Mouse (Mus musculus): Measurements from ENCODE around the gene Nenf. TPM values are rescaled to one million over a fixed set of nuclear protein-coding genes. Genes with fewer than 3 reads are reported as not detected.
A peak's percentile ranks its signal among the peaks of the same experiment; 100 is the strongest.

The Nenf gene
- polyA plus RNA-seq, 1 experiment from 2014 or later = 74.3 TPM

DNA sequence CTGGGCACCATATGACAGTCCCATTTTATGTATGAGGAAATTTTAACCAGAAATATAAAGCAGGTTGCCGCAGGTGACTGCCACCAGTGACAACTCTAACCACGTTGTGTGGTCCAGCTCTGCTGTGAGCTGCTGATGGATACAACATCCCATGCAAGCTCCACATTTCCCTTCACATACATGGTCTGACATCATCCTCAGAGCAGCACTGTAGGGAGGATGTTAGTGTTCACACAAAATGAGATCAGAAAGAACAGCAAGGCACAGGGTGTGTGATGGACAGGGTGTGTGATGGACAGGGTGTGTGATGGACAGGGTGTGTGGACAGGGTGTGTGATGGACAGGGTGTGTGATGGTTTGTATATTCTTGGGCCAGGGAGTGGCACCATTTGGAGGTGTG, 24.9 kb downstream of the Nenf start:
- 83% methylated on average over 2 of the region's 2 CpGs for WGBS
- Histone ChIP-seq H3K9ac (replicated peaks; ENCODE audit: low read length) (no peak overlapping the region), H3K27ac (replicated peaks; ENCODE audit: low read depth, low read length) (no peak overlapping the region), H3K27me3 (ENCODE audit: control insufficient read depth, insufficient read depth, low read length) (no peaks in the 10 kb centered on the region), H3K4me1 (ENCODE audit: control insufficient read depth, insufficient read depth, low read length) (no peaks in the 10 kb centered on the region), H3K9me3 (replicated peaks; ENCODE audit: control insufficient read depth, low read length) (no peaks in the 10 kb centered on the region), H3K36me3 (replicated peaks; ENCODE audit: control insufficient read depth, insufficient read depth, low read depth, low read length) (no peaks in the 10 kb centered on the region), H3K4me3 (ENCODE audit: low read depth, low read length) (no peak overlapping the region), H3K4me2 (ENCODE audit: low read depth, low read length) (no peak overlapping the region)
- no peak for ATAC-seq (replicated peaks; ENCODE audit: insufficient number of reproducible peaks, low FRiP score, low TSS enrichment, low read depth)
- no peak for DNase-seq (ENCODE audit: low spot score)

DNA sequence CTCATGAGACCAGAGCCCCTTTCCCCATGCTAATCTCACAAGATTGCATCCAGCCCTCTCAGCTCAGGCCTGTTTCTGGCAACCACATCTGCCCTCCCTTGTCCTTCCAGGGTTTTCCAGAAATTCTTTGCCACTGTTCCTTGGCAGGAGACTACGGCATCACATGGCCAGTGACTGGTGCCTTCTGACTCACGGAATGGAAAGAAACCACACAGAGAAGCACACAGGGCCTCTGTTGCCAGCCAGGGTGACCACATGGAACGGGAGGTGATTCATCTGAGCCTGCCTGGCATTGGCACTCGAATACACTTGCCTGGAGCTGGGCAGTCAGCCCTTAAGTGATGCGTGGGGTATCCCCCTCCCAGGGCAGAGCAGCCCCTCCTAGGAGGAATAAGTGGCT, 25.6 kb downstream of the Nenf start:
- no peaks in the 10 kb centered on the region for H3K9me3 ChIP-seq (replicated peaks; ENCODE audit: control insufficient read depth, low read length)
- H3K4me1 ChIP-seq (ENCODE audit: control insufficient read depth, insufficient read depth, low read length) = no peaks in the 10 kb centered on the region
- ATAC-seq (replicated peaks; ENCODE audit: insufficient number of reproducible peaks, low FRiP score, low TSS enrichment, low read depth) (no peak), DNase-seq (ENCODE audit: low spot score) (no peak)
- no peak overlapping the region for H3K4me2 ChIP-seq (ENCODE audit: low read depth, low read length)
- no peaks in the 10 kb centered on the region for H3K27me3 ChIP-seq (ENCODE audit: control insufficient read depth, insufficient read depth, low read length)
- H3K4me3 ChIP-seq (ENCODE audit: low read depth, low read length) = no peak overlapping the region
- no peak overlapping the region for H3K27ac ChIP-seq (replicated peaks; ENCODE audit: low read depth, low read length)
- WGBS = 72% methylated on average over 5 of the region's 5 CpGs
- no peak overlapping the region for H3K9ac ChIP-seq (replicated peaks; ENCODE audit: low read length)
- no peaks in the 10 kb centered on the region for H3K36me3 ChIP-seq (replicated peaks; ENCODE audit: control insufficient read depth, insufficient read depth, low read depth, low read length)

DNA sequence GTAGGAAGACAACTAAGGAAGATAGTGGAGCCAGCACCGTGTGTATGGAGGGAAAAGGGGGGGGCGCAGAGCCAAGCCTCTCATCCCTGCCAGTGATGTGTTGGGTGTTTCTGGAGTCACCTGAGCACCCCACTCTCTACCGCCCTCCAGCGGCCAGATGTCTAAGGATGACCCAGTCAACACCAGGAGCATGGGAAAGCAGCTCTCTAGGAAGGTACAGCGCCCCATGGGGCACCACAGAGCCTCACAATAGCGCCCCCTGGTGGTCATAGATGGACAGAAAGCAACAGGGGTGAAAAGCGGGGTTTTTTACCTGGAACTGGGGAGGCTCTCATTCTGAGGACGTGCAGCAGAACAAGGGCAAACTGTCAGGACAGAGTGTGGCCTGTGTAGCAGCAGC, 29.2 kb downstream of the Nenf start:
- peak; percentile 60 for DNase-seq (ENCODE audit: low spot score)
- no peaks in the 10 kb centered on the region for H3K4me1 ChIP-seq (ENCODE audit: control insufficient read depth, insufficient read depth, low read length)

DNA sequence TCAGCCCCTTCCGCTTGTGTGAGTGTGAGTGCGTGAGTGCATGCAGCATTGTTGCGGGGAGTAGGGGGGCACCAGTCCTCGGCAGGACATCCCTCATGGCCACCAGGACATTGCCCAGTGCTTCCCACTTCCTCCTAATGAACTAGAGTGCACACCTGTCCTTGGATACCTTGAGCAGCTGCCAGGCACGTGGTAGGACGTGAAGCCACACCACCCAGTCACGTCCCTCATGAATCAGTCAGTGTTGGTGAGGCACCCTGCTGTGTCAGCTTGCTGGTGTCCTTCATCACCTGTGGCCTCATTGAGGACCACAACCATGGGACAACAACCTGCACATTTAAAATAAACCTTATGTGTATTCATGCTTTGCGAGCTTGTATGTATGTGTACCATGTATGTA, 33.5 kb downstream of the Nenf start:
- Histone ChIP-seq H3K27ac (replicated peaks; ENCODE audit: low read depth, low read length) (no peak overlapping the region), H3K9ac (replicated peaks; ENCODE audit: low read length) (no peak overlapping the region), H3K9me3 (replicated peaks; ENCODE audit: control insufficient read depth, low read length) (no peaks in the 10 kb centered on the region), H3K27me3 (ENCODE audit: control insufficient read depth, insufficient read depth, low read length) (no peaks in the 10 kb centered on the region), H3K4me2 (ENCODE audit: low read depth, low read length) (no peak overlapping the region), H3K4me1 (ENCODE audit: control insufficient read depth, insufficient read depth, low read length) (no peaks in the 10 kb centered on the region), H3K36me3 (replicated peaks; ENCODE audit: control insufficient read depth, insufficient read depth, low read depth, low read length) (no peaks in the 10 kb centered on the region), H3K4me3 (ENCODE audit: low read depth, low read length) (no peak overlapping the region)
- DNase-seq (ENCODE audit: low spot score) = no peak
- no peak for ATAC-seq (replicated peaks; ENCODE audit: insufficient number of reproducible peaks, low FRiP score, low TSS enrichment, low read depth)
- WGBS = 91% methylated on average over 8 of the region's 8 CpGs

More for the DNA sequence above, 29.2 kb downstream of the Nenf start:
- 33% methylated on average over 8 of the region's 8 CpGs for WGBS
- no peak overlapping the region for H3K27ac ChIP-seq (replicated peaks; ENCODE audit: low read depth, low read length)
- H3K36me3 ChIP-seq (replicated peaks; ENCODE audit: control insufficient read depth, insufficient read depth, low read depth, low read length) = no peaks in the 10 kb centered on the region
- no peak overlapping the region for H3K9ac ChIP-seq (replicated peaks; ENCODE audit: low read length)
- no peak overlapping the region for H3K4me2 ChIP-seq (ENCODE audit: low read depth, low read length)
- H3K27me3 ChIP-seq (ENCODE audit: control insufficient read depth, insufficient read depth, low read length) = no peaks in the 10 kb centered on the region
- ATAC-seq (replicated peaks; ENCODE audit: insufficient number of reproducible peaks, low FRiP score, low TSS enrichment, low read depth) = no peak
- H3K9me3 ChIP-seq (replicated peaks; ENCODE audit: control insufficient read depth, low read length) = no peaks in the 10 kb centered on the region
- no peak overlapping the region for H3K4me3 ChIP-seq (ENCODE audit: low read depth, low read length)

DNA sequence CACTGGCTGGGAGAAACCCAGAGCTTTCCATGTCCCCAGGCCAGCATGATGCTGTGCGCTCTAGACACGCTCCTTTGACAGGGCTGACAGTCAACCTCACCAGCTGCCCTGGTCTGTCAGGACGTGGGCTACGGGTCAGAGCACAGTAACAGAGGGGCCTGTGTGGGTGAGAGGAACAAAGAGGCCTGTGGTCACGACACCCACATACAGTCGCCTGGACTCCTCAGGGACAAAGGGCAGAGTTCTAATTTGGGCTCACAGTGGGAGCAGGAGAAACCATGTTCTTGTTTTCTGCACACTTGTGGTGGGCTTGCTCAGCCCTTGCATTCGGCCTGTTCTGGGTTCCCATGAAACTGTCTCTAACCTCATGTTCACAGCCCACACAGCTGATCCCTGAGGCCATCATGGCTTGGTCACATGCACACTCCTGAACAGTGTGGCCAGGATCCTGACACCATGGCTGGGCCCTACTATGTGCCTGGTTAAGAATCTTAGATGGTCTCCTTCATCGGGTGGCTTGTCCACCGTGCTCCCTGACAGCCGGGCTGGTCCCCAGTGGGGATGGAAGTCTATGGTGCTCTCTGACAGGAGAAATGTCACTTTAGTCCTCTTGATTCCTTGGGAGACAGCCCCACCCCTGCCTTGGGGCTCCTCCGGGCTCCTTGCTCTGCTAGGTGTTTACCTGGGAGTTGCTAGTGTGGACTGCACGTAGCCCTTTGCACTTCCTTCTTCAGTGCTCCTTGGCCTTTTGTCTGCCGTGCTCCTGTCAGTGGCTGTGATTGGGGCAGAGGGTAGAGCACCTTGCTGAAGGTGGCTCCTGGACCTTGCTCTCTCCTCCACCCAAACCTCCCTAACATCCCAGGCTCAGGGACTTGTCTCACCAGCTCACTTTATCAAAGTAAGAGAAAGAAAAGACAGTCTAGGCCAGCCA, 34.6 kb downstream of the Nenf start:
- Histone ChIP-seq H3K4me1 (ENCODE audit: control insufficient read depth, insufficient read depth, low read length) (no peaks in the 10 kb centered on the region), H3K9me3 (replicated peaks; ENCODE audit: control insufficient read depth, low read length) (no peaks in the 10 kb centered on the region), H3K9ac (replicated peaks; ENCODE audit: low read length) (no peak overlapping the region), H3K4me3 (ENCODE audit: low read depth, low read length) (no peak overlapping the region), H3K27me3 (ENCODE audit: control insufficient read depth, insufficient read depth, low read length) (no peaks in the 10 kb centered on the region), H3K36me3 (replicated peaks; ENCODE audit: control insufficient read depth, insufficient read depth, low read depth, low read length) (no peaks in the 10 kb centered on the region), H3K27ac (replicated peaks; ENCODE audit: low read depth, low read length) (no peak overlapping the region), H3K4me2 (ENCODE audit: low read depth, low read length) (no peak overlapping the region)
- no peak for ATAC-seq (replicated peaks; ENCODE audit: insufficient number of reproducible peaks, low FRiP score, low TSS enrichment, low read depth)
- no peak for DNase-seq (ENCODE audit: low spot score)
- WGBS = 68% methylated on average over 13 of the region's 13 CpGs

DNA sequence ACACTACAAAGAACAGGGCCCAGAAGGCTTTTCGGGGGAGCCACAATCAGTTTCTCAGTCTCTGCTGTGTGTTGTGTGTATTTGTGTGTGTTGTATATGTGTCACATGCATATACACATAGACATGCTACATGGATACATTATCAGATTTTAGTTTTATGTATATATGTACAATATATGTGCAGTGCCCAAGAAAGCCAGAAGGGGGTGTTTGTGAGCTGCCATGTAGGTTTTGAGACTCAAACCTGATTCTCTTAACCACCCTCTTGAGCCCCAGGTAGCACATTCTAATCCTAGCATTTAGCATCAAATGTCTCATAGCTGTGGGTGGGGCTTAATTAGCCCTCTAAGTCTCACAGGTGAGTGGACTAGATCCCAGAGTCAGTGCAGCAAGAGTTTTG, 35.7 kb downstream of the Nenf start:
- H3K9me3 ChIP-seq (replicated peaks; ENCODE audit: control insufficient read depth, low read length) = no peaks in the 10 kb centered on the region
- H3K4me2 ChIP-seq (ENCODE audit: low read depth, low read length) = no peak overlapping the region
- H3K4me3 ChIP-seq (ENCODE audit: low read depth, low read length) = no peak overlapping the region
- no peak overlapping the region for H3K27ac ChIP-seq (replicated peaks; ENCODE audit: low read depth, low read length)
- DNase-seq (ENCODE audit: low spot score) (no peak), ATAC-seq (replicated peaks; ENCODE audit: insufficient number of reproducible peaks, low FRiP score, low TSS enrichment, low read depth) (no peak)
- no peak overlapping the region for H3K9ac ChIP-seq (replicated peaks; ENCODE audit: low read length)
- H3K27me3 ChIP-seq (ENCODE audit: control insufficient read depth, insufficient read depth, low read length) = no peaks in the 10 kb centered on the region
- no peaks in the 10 kb centered on the region for H3K36me3 ChIP-seq (replicated peaks; ENCODE audit: control insufficient read depth, insufficient read depth, low read depth, low read length)
- no peaks in the 10 kb centered on the region for H3K4me1 ChIP-seq (ENCODE audit: control insufficient read depth, insufficient read depth, low read length)
- 96% methylated on average over 1 of the region's 1 CpGs for WGBS

DNA sequence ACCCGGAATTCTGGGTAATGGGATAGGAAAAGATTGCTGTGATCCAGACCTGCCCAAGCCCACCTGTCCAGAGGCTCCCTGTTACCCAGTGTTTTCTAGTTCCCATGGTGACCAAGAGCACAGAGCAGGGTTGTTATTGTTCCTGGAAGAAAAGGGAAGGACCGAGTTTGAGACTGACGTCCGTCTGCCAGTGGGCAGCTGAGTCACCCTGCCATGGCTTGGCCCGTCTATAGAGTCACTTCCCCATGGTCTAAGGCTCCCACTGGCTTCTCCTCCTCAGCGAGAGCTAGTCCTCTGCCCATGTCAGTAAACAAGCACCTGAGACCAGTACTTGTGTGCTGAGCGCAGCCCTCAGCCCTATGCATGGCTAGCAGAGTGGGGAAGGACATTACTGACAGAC, 36.8 kb downstream of the Nenf start:
- 76% methylated on average over 7 of the region's 7 CpGs for WGBS
- H3K4me2 ChIP-seq (ENCODE audit: low read depth, low read length) = no peak overlapping the region
- no peak overlapping the region for H3K4me3 ChIP-seq (ENCODE audit: low read depth, low read length)
- H3K4me1 ChIP-seq (ENCODE audit: control insufficient read depth, insufficient read depth, low read length) = no peaks in the 10 kb centered on the region
- no peaks in the 10 kb centered on the region for H3K27me3 ChIP-seq (ENCODE audit: control insufficient read depth, insufficient read depth, low read length)
- no peak overlapping the region for H3K9ac ChIP-seq (replicated peaks; ENCODE audit: low read length)
- H3K36me3 ChIP-seq (replicated peaks; ENCODE audit: control insufficient read depth, insufficient read depth, low read depth, low read length) = no peaks in the 10 kb centered on the region
- H3K27ac ChIP-seq (replicated peaks; ENCODE audit: low read depth, low read length) = no peak overlapping the region
- DNase-seq (ENCODE audit: low spot score) (no peak), ATAC-seq (replicated peaks; ENCODE audit: insufficient number of reproducible peaks, low FRiP score, low TSS enrichment, low read depth) (no peak)
- H3K9me3 ChIP-seq (replicated peaks; ENCODE audit: control insufficient read depth, low read length) = no peaks in the 10 kb centered on the region

DNA sequence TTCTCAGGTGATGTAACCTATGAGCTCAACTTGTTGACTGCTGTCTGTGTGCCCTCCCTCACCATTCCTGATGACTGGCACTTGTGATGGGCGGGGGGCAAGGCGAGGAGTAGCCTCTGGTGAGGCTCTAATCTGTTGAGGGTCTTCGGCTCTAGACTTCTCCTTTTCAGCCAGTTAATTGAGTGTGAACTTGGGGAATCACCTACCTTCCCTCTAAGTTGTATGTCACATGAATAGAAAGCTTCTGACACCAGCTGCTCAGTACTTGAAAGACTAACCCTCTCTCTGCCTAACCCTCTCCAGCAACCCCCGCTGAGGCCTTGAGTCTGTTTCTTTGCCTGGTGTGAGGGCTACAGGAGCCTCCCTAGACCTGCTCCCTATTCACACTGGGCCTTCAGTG, 39.7 kb downstream of the Nenf start:
- Histone ChIP-seq H3K4me1 (ENCODE audit: control insufficient read depth, insufficient read depth, low read length) (no peaks in the 10 kb centered on the region), H3K27ac (replicated peaks; ENCODE audit: low read depth, low read length) (no peak overlapping the region), H3K9ac (replicated peaks; ENCODE audit: low read length) (no peak overlapping the region), H3K27me3 (ENCODE audit: control insufficient read depth, insufficient read depth, low read length) (no peaks in the 10 kb centered on the region), H3K9me3 (replicated peaks; ENCODE audit: control insufficient read depth, low read length) (no peaks in the 10 kb centered on the region), H3K36me3 (replicated peaks; ENCODE audit: control insufficient read depth, insufficient read depth, low read depth, low read length) (no peaks in the 10 kb centered on the region), H3K4me2 (ENCODE audit: low read depth, low read length) (no peak overlapping the region), H3K4me3 (ENCODE audit: low read depth, low read length) (no peak overlapping the region)
- 87% methylated on average over 4 of the region's 4 CpGs for WGBS
- DNase-seq (ENCODE audit: low spot score) (no peak), ATAC-seq (replicated peaks; ENCODE audit: insufficient number of reproducible peaks, low FRiP score, low TSS enrichment, low read depth) (no peak)
